Mouse (Mus musculus) kidney, postnatal 0 days (tissue): ENCODE measurements around the gene Uvrag. TPM values are rescaled to one million over a fixed set of nuclear protein-coding genes. Genes with fewer than 3 reads are reported as not detected.
A peak's percentile ranks its signal among the peaks of the same experiment; 100 is the strongest.

Source experiments
- ATAC-seq: fragments of 200-750 bp; cut with Nextera tagmentation; replicated peaks from 2 replicates; pipeline ENCODE4 v1.8.0; 2017; ENCODE audit warnings: low read depth, moderate number of reproducible peaks, moderate TSS enrichment, moderate library complexity; ENCODE audit not compliant: low FRiP score
- DNase-seq: peaks from one replicate; pipeline ENCODE4 v3.0.0-alpha.2; 2016; ENCODE audit warnings: low spot score
- H3K27ac ChIP-seq: fragments of 300-500 bp; sonication (generic); 2 replicates; pipeline ENCODE4 v1.5.1; 2014; ENCODE audit warnings: mild to moderate bottlenecking
- H3K27me3 ChIP-seq: fragments of 300-500 bp; sonication (generic); 2 replicates; pipeline ENCODE4 v1.6.1; 2014; ENCODE audit warnings: low read length, mixed read lengths; ENCODE audit not compliant: insufficient read depth
- H3K36me3 ChIP-seq: fragments of 300-500 bp; sonication (generic); 2 replicates; pipeline ENCODE4 v1.6.1; 2014; ENCODE audit warnings: low read length, mixed read lengths; ENCODE audit not compliant: insufficient read depth
- H3K4me1 ChIP-seq: fragments of 300-500 bp; sonication (generic); replicated peaks from 2 replicates; pipeline ENCODE4 v1.6.1; 2014; ENCODE audit warnings: antibody characterized with exemption, low read length, mixed read lengths; ENCODE audit not compliant: insufficient read depth
- H3K4me2 ChIP-seq: fragments of 300-500 bp; sonication (generic); 2 replicates; pipeline ENCODE4 v1.6.1; 2014; ENCODE audit warnings: mild to moderate bottlenecking, low read length, moderate library complexity, mixed read lengths
- H3K4me3 ChIP-seq: fragments of 300-500 bp; sonication (generic); replicated peaks from 2 replicates; pipeline ENCODE4 v1.5.1; 2014; ENCODE audit warnings: low read depth, low read length
- H3K9ac ChIP-seq: fragments of 300-500 bp; sonication (generic); 2 replicates; pipeline ENCODE4 v1.6.1; 2014; ENCODE audit warnings: low read depth, low read length
- H3K9me3 ChIP-seq: fragments of 300-500 bp; sonication (generic); replicated peaks from 2 replicates; pipeline ENCODE4 v1.6.1; 2016; ENCODE audit warnings: low read length, inconsistent platforms, mixed read lengths
- CTCF ChIP-seq: IDR thresholded peaks from 2 replicates; pipeline ENCODE4 v1.5.1; 2016; ENCODE audit warnings: antibody characterized with exemption, low read depth, mild to moderate bottlenecking, moderate library complexity
- WGBS: fragments of 180-500 bp; shearing (Covaris S2); extraction: QIAGEN DNeasy Blood & Tissue Kit; methylation state at CpG from one replicate; pipeline ENCODE4 v1.1.7; 2014; 5-methylcytosine and 5-hydroxymethylcytosine counted together
- polyA plus RNA-seq: library from polyadenylated mRNA; unstranded; fragments of >200 nt; fragmentation: Nextera tagmentation; extraction: Ambion mirVana; gene quantifications from 2 replicates; pipeline ENCODE4 v1.2.1, GENCODE M21; 2015

Gene Uvrag
- polyA plus RNA-seq, 1 experiment from 2014 or later, result 19.0 TPM

GRCm38 (mm10) chr7:99024791-99025190, 116.2 kb downstream of the Uvrag start:
- Histone ChIP-seq H3K4me1 (no peaks in the 10 kb centered on the region), H3K36me3 (no peaks in the 10 kb centered on the region), H3K9ac (no peak overlapping the region), H3K4me3 (no peak overlapping the region), H3K9me3 (no peaks in the 10 kb centered on the region), H3K27ac (no peak overlapping the region), H3K27me3 (no peaks in the 10 kb centered on the region), H3K4me2 (no peak overlapping the region)
- DNase-seq (no peak), ATAC-seq (no peak)
- no peak for TF ChIP-seq CTCF
- WGBS, result 95% methylated on average over 6 of the region's 6 CpGs

- no peaks in the 10 kb centered on the region for H3K36me3 ChIP-seq
These were observed 117.0 kb downstream of the Uvrag start for GRCm38 (mm10) chr7:99023931-99024330.

GRCm38 (mm10) chr7:99021277-99021676, 119.7 kb downstream of the Uvrag start:
- Histone ChIP-seq H3K36me3 (no peaks in the 10 kb centered on the region), H3K9me3 (no peaks in the 10 kb centered on the region), H3K4me3 (no peak overlapping the region), H3K27me3 (no peaks in the 10 kb centered on the region), H3K27ac (no peak overlapping the region), H3K4me2 (no peak overlapping the region), H3K4me1 (no peaks in the 10 kb centered on the region), H3K9ac (no peak overlapping the region)
- DNase-seq (no peak), ATAC-seq (no peak)
- peak; percentile 31; the same call in 1 of the 2 replicates for TF ChIP-seq CTCF
- 45% methylated on average over 4 of the region's 4 CpGs for WGBS

More at GRCm38 (mm10) chr7:99023931-99024330, 117.0 kb downstream of the Uvrag start:
- Histone ChIP-seq H3K9ac (no peak overlapping the region), H3K27me3 (no peaks in the 10 kb centered on the region), H3K4me3 (no peak overlapping the region), H3K4me1 (no peaks in the 10 kb centered on the region), H3K4me2 (no peak overlapping the region), H3K27ac (no peak overlapping the region), H3K9me3 (no peaks in the 10 kb centered on the region)
- 90% methylated on average over 3 of the region's 3 CpGs for WGBS
- DNase-seq (no peak), ATAC-seq (no peak)
- no peak for TF ChIP-seq CTCF

GRCm38 (mm10) chr7:99020353-99020752, 120.6 kb downstream of the Uvrag start:
- Histone ChIP-seq H3K4me3 (no peak overlapping the region), H3K4me2 (no peak overlapping the region), H3K9me3 (no peaks in the 10 kb centered on the region), H3K4me1 (peaks cover 5% of the 10 kb centered on the region), H3K9ac (no peak overlapping the region), H3K27ac (no peak overlapping the region), H3K36me3 (no peaks in the 10 kb centered on the region), H3K27me3 (no peaks in the 10 kb centered on the region)
- ATAC-seq (no peak), DNase-seq (no peak)
- no peak for TF ChIP-seq CTCF
- WGBS, result 45% methylated on average over 4 of the region's 4 CpGs

- ATAC-seq (no peak), DNase-seq (no peak)
- Histone ChIP-seq H3K9ac (no peak overlapping the region), H3K27ac (no peak overlapping the region), H3K4me2 (no peak overlapping the region), H3K4me1 (peaks cover 7% of the 10 kb centered on the region), H3K27me3 (no peaks in the 10 kb centered on the region), H3K9me3 (no peaks in the 10 kb centered on the region), H3K4me3 (no peak overlapping the region), H3K36me3 (no peaks in the 10 kb centered on the region)
- WGBS, result 72% methylated on average over 2 of the region's 2 CpGs
- TF ChIP-seq CTCF, result no peak
These were observed 123.6 kb downstream of the Uvrag start for GRCm38 (mm10) chr7:99017224-99017844.

- H3K27ac ChIP-seq, result no peak overlapping the region
- H3K9me3 ChIP-seq, result no peaks in the 10 kb centered on the region
- 43% methylated on average over 8 of the region's 8 CpGs for WGBS
- H3K36me3 ChIP-seq, result no peaks in the 10 kb centered on the region
- H3K4me1 ChIP-seq, result peaks cover 7% of the 10 kb centered on the region
- TF ChIP-seq CTCF, result no peak
- no peak overlapping the region for H3K4me3 ChIP-seq
- ATAC-seq, result no peak
- H3K27me3 ChIP-seq, result no peaks in the 10 kb centered on the region
- DNase-seq, result no peak
- no peak overlapping the region; the same call in 1 of the 2 replicates for H3K4me2 ChIP-seq
- no peak overlapping the region for H3K9ac ChIP-seq
These were observed 125.0 kb downstream of the Uvrag start for GRCm38 (mm10) chr7:99015914-99016313.

GRCm38 (mm10) chr7:99015419-99015818, 125.5 kb downstream of the Uvrag start:
- Histone ChIP-seq H3K36me3 (no peaks in the 10 kb centered on the region), H3K27me3 (no peaks in the 10 kb centered on the region), H3K27ac (no peak overlapping the region), H3K4me3 (no peak overlapping the region), H3K4me2 (peak overlapping the region; percentile 13), H3K4me1 (peaks cover 7% of the 10 kb centered on the region), H3K9ac (no peak overlapping the region), H3K9me3 (no peaks in the 10 kb centered on the region)
- DNase-seq, result peak; percentile 87
- TF ChIP-seq CTCF, result no peak
- 34% methylated on average over 17 of the region's 17 CpGs for WGBS
- peak; percentile 76 for ATAC-seq
